Mouse (Mus musculus) mouse trophoblast stem cell (cell line): Measurements from ENCODE around the gene Vmn2r37.
"Not testable (repeated sequence)": the region's sequence is repeated elsewhere in the genome, so short reads cannot be mapped to it uniquely, and the experiment has no call there.

Experiments used
- in situ Hi-C, 2 experiments: fragments of 300-500 bp; cut with MseI, MboI; formaldehyde crosslinking; loops; 2 replicates in 1 of 2; 3 replicates in 1 of 2; pipeline ENCODE4 v1.15.1; 2025

Gene Vmn2r37

GRCm38 (mm10) chr7:9223553-9223952 is at the start of gene Vmn2r37:
TSS of gene Vmn2r37 (minus strand) at chr7:9223653.
- in situ Hi-C loops = not testable (repeated sequence)
